Mouse (Mus musculus) c-Kit-positive CD71-positive TER-119-positive erythroid progenitor cells, embryonic 14.5 days (primary cell): ENCODE results near the gene Zfp618.

Experiments used
- DNase-seq: peaks from one replicate; pipeline ENCODE4 v3.0.0-alpha.2; 2013; ENCODE audit warnings: low spot score

Zfp618 gene

GRCm38 (mm10) chr4:63032581-63033006 lies 67.2 kb downstream of the Zfp618 start:
- DNase-seq, result no peak

- no peak for DNase-seq
Observed at GRCm38 (mm10) chr4:63033724-63034123, 68.4 kb downstream of the Zfp618 start.

DNA sequence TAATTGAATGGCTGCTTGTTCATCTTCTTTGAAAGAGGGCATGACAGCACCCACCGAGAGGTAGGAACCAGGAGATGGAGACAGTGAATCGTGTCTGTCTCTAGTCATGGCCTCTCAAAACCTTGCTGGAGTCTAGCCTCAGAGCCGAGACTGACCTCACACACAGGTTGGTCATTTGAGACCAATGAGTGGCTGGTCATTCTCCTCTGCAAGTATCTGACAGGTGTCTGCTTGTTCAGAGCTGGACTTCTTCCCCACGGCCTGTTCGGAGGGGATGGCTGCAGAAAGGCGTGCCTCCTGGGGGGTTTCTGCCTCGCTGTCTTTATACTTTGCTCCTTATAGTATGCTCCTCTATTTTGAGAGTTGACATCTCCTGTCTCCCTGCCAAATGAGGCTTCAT lies 70.6 kb downstream of the Zfp618 start:
- no peak for DNase-seq

DNA sequence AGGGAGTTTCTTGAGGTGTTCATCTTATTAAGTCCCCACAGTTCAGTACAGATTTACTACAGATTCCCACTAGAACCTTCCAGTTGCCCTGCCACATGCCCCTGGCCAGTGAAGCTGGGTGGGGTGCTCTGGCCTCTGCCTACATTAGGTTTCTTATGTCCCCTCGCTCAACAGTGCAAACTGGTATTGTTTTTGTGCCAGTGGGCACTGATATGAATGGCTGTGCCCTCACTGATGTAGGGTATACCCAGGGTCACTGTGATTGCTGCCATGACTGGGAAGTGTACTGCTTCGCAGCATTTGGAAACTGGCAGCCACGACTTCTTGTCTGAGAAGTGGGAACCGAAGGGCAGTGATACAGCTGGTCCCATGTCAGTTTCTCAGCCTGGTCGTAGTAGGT lies 71.4 kb downstream of the Zfp618 start:
- no peak for DNase-seq

DNA sequence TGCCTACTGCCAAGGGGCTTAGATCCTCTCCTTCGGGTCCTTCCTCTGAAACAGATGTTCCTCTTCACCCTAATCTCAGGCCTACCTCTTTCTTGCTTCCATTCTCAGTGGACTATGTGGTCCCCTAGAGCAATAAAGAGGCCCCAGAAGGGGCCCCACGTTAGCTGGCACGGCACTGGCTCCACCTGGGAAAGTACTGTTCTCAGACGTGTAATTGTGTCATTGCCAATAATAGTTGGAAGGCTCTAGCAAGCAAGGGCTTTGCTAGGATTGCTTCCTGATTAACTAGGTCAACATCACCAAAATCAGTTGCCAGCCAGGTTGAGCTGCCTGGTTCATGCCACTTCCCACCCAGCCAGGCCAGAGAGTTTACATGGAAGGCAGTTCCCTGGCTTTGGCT lies 72.2 kb downstream of the Zfp618 start:
- no peak for DNase-seq

GRCm38 (mm10) chr4:63038265-63038664 lies 72.9 kb downstream of the Zfp618 start:
- no peak for DNase-seq

- DNase-seq, result no peak
Observed at GRCm38 (mm10) chr4:63038937-63039336, 73.6 kb downstream of the Zfp618 start.

DNA sequence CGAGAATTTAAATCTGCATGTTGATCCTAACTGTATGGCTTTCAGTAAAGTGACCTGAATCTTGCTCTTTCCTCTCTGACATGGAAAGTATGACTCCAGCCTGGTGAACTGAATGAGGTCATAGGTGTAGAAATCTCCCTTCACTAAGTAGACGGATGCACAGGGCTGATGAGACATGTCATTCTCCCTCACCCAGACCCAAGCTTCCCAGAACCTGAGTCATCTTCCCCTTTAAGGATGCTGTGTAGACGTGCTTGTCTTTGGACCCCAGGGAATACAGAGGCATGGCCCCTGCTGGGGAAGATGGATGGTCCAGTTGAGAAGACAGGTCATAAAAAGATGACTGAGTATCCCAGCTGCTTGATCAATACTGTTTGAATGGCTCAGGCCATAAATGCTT lies 83.2 kb downstream of the Zfp618 start:
- no peak for DNase-seq

- no peak for DNase-seq
Observed at GRCm38 (mm10) chr4:63049596-63050318, 84.4 kb downstream of the Zfp618 start.

GRCm38 (mm10) chr4:63050319-63050676 lies 84.9 kb downstream of the Zfp618 start:
- no peak for DNase-seq

- DNase-seq, result no peak
Observed at GRCm38 (mm10) chr4:63050949-63051348, 85.6 kb downstream of the Zfp618 start.

GRCm38 (mm10) chr4:63051940-63052661 lies 86.7 kb downstream of the Zfp618 start:
- DNase-seq, result no peak

- DNase-seq, result no peak
Observed at GRCm38 (mm10) chr4:63052662-63053033, 87.3 kb downstream of the Zfp618 start.

- DNase-seq, result no peak
Observed at GRCm38 (mm10) chr4:63055216-63055745, 89.9 kb downstream of the Zfp618 start.

- DNase-seq, result no peak
Observed at GRCm38 (mm10) chr4:63056641-63057415, 91.5 kb downstream of the Zfp618 start.

DNA sequence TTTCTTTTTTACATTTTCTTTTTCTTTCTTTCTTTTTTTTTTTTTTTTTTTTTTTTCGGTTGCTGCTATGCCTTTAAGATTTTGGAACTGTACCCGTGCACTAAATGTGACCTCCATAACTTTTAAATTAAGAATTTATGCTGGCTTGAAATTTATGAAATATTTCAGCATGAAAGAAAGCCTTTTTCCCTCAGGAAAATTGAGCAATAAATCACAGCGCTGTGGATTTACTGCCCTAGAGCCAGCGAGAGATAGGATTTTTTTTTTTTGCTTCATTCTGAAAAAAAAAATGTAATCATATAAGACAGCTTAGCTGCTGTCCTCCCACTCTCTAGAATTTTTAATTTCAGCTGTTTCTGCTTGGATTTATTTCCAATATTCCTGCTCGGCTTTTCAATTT lies 92.2 kb downstream of the Zfp618 start:
- DNase-seq, result no peak

DNA sequence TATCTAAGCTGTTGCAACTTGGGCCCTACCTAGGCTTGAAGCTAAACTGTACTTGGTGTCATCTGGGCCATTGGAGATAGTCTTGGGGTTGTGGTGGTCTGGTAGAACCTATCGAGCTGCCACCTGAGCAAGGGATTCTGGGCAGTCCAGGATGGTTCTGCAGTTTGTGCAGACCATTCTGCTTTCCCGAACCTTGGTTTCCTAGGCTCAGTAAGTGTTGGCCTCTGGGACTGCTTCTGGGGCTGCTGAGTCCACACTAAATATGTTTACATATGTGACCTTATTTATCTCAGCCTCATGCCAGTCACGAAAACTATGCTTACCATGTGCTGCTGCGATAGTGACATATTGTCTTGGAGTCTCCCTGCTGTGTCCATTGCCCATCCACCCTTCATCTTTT lies 93.3 kb downstream of the Zfp618 start:
- no peak for DNase-seq

DNA sequence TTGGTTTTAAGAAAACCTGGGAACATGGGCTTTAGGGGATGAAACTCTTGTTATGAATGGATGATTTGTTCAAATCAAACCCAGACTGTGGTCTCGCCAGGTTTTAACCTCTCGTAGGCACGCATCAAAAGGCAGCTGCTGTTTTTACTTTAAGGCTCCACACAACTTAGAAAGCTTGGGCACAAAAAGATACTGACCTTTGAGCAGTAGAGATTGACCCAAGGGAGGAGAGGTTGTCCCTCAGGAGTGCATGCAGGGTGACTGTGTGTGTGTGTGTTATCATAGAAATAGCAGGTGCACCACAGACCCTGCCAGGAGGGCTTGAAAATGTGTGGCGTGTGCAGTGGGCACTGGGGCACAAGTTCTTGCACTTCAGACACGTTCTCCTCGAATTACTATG lies 95.0 kb downstream of the Zfp618 start:
- no peak for DNase-seq

DNA sequence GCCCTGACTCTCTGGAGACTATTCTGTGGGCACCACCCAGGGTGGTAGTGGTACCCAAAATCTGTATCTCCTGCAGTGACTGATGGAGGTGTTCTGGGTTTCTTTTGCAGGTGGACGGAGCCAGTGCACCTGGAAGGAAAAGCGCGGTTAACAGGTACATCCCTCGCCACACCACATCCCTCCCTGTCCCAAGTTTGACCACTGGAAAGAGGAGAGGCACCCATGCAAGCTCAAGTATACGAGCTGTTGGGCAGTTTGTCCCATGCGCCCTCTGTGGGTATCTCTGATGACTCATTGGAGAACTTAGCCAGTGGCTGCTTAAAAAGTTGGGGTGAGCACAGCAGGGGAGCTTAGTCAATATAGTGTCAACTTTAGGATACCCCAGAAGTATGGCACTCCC lies 96.0 kb downstream of the Zfp618 start:
- no peak for DNase-seq

DNA sequence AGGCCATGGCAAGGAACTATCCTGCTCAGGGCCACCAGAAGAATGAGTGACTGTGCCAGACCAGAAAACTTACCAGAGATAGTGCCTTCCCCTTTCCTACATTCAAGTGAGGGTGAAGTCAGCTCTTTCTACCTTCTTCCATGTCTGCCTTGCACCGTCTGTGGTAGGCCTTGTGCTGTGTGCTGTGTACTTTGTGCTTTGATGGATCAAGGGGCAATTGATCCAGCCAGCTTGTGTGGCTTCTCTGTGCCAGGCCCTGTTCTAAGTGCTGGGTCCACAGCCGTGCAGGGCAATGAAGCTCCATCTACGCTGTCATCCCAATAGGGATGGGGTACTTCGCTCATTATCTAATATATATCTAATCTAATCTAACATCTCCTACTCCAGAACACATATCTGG lies 98.0 kb downstream of the Zfp618 start:
- DNase-seq, result no peak

DNA sequence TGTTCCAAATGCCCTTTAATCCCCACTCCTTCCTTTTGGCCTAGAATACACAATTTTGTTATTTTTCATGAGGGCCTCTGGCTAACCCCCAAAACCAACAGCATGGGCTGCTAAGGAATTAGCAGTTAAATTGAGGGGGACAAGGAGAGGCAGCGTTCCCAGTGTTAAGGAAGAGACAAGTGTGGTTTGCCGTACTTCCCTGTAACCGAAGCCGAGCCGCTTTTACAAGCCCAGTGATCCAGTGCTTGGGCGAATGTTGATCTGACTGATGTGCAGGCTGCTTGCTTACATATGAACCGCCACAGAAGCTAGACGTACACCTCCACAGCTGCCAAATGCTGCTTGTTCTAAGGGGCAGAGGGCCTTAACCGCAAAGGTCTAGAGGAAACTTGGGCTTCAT lies 99.5 kb downstream of the Zfp618 start:
- DNase-seq, result no peak

DNA sequence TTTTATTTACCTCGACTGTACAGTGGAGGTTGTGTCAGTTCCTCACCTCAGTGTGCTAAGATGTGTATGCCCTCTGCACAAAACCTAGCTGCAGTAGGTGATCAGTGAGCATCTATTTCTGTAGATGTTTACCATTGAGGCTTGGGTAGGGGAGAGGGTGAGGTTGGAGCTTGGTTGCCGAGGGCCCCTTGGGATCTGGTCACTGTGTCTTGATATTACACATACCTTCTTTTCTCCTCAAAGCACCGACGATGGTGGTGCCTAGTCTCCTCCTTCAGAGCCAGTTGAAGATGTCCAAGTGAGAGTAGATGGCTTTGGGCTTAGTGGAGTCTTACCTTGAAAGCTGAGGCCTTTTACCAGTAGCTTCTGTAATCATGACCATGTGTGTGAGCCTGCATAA lies 101.4 kb downstream of the Zfp618 start:
- no peak for DNase-seq

GRCm38 (mm10) chr4:63067822-63068221 lies 102.4 kb downstream of the Zfp618 start:
- DNase-seq, result no peak
